Mouse (Mus musculus) lung, embryonic 16.5 days (tissue): ENCODE data around the gene Slc40a1. TPM values are rescaled to one million over a fixed set of nuclear protein-coding genes. Genes with fewer than 3 reads are reported as not detected.
A peak's percentile ranks its signal among the peaks of the same experiment; 100 is the strongest.

ENCODE experiments used
- ATAC-seq: fragments of 200-750 bp; cut with Nextera tagmentation; 2 replicates; pipeline ENCODE4 v1.8.0; 2017; ENCODE audit warnings: low read depth, mild to moderate bottlenecking, moderate library complexity
- H3K27ac ChIP-seq: fragments of 300-500 bp; sonication (generic); 2 replicates; pipeline ENCODE4 v1.5.1; 2014; ENCODE audit warnings: mild to moderate bottlenecking, control low read depth, low read length
- H3K27me3 ChIP-seq: fragments of 300-500 bp; sonication (generic); 2 replicates; pipeline ENCODE4 v1.6.1; 2014; ENCODE audit warnings: low read depth, low read length, mixed read lengths; ENCODE audit not compliant: control insufficient read depth, insufficient read depth
- H3K36me3 ChIP-seq: fragments of 300-500 bp; sonication (generic); 2 replicates; pipeline ENCODE4 v1.6.1; 2014; ENCODE audit warnings: low read length; ENCODE audit not compliant: control insufficient read depth, insufficient read depth
- H3K4me1 ChIP-seq: fragments of 300-500 bp; sonication (generic); replicated peaks from 2 replicates; pipeline ENCODE4 v1.6.1; 2014; ENCODE audit warnings: low read length, mixed read lengths; ENCODE audit not compliant: control insufficient read depth, insufficient read depth
- H3K4me2 ChIP-seq: fragments of 300-500 bp; sonication (generic); 2 replicates; pipeline ENCODE4 v1.6.1; 2014; ENCODE audit warnings: low read depth, low read length, control low read depth
- H3K4me3 ChIP-seq: fragments of 300-500 bp; sonication (generic); 2 replicates; pipeline ENCODE4 v1.5.1; 2014; ENCODE audit warnings: mild to moderate bottlenecking, low read length, control low read depth
- H3K9ac ChIP-seq: fragments of 300-500 bp; sonication (generic); 2 replicates; pipeline ENCODE4 v1.6.1; 2014; ENCODE audit warnings: low read length, control low read depth
- H3K9me3 ChIP-seq: fragments of 300-500 bp; sonication (generic); 2 replicates; pipeline ENCODE4 v1.6.1; 2016; ENCODE audit warnings: low read length; ENCODE audit not compliant: control insufficient read depth
- WGBS: fragments of 180-500 bp; shearing (Covaris S2); extraction: QIAGEN DNeasy Blood & Tissue Kit; methylation state at CpG from one replicate; pipeline ENCODE4 v1.1.7; 2014; 5-methylcytosine and 5-hydroxymethylcytosine counted together
- polyA plus RNA-seq: library from polyadenylated mRNA; unstranded; fragments of >200 nt; fragmentation: Nextera tagmentation; extraction: Ambion mirVana; gene quantifications from 2 replicates; pipeline ENCODE4 v1.2.1, GENCODE M21; 2015

Slc40a1 gene
- polyA plus RNA-seq, 1 experiment from 2014 or later = 41.3 TPM

- H3K9me3 ChIP-seq = no peaks in the 10 kb centered on the region
- no peaks in the 10 kb centered on the region for H3K36me3 ChIP-seq
- H3K4me3 ChIP-seq = no peak overlapping the region
- no peak overlapping the region for H3K9ac ChIP-seq
- 60% methylated on average over 2 of the region's 2 CpGs for WGBS
- no peak for ATAC-seq
- H3K27me3 ChIP-seq = peaks cover 8% of the 10 kb centered on the region; the same call in 1 of the 2 replicates
- H3K4me1 ChIP-seq = no peaks in the 10 kb centered on the region
- no peak overlapping the region for H3K27ac ChIP-seq
- H3K4me2 ChIP-seq = no peak overlapping the region
Observed at GRCm38 (mm10) chr1:45875640-45876039, 50.7 kb downstream of the Slc40a1 start.

GRCm38 (mm10) chr1:45873250-45873649 is 53.1 kb downstream of the Slc40a1 start:
- 68% methylated on average over 2 of the region's 2 CpGs for WGBS
- H3K27me3 ChIP-seq = peaks cover 16% of the 10 kb centered on the region
- no peak overlapping the region for H3K27ac ChIP-seq
- H3K36me3 ChIP-seq = no peaks in the 10 kb centered on the region
- no peak overlapping the region for H3K4me2 ChIP-seq
- no peaks in the 10 kb centered on the region for H3K9me3 ChIP-seq
- H3K4me3 ChIP-seq = no peak overlapping the region
- ATAC-seq = no peak
- H3K9ac ChIP-seq = no peak overlapping the region
- H3K4me1 ChIP-seq = peaks cover 6% of the 10 kb centered on the region

- Histone ChIP-seq H3K27ac (peak overlapping the region; percentile 36; the same call in 1 of the 2 replicates), H3K4me1 (peaks cover 30% of the 10 kb centered on the region)
- no peak for ATAC-seq
Observed at GRCm38 (mm10) chr1:45868479-45869137, 57.7 kb downstream of the Slc40a1 start.

GRCm38 (mm10) chr1:45868050-45868449 is 58.3 kb downstream of the Slc40a1 start:
- H3K9me3 ChIP-seq = no peaks in the 10 kb centered on the region; the same call in 1 of the 2 replicates
- H3K36me3 ChIP-seq = no peaks in the 10 kb centered on the region
- peaks cover 30% of the 10 kb centered on the region for H3K4me1 ChIP-seq
- H3K4me2 ChIP-seq = no peak overlapping the region
- peak; percentile 19; the same call in 1 of the 2 replicates for ATAC-seq
- no peak overlapping the region for H3K27ac ChIP-seq
- no peak overlapping the region for H3K4me3 ChIP-seq
- WGBS = 32% methylated on average over 1 of the region's 1 CpGs
- peaks cover 19% of the 10 kb centered on the region for H3K27me3 ChIP-seq
- H3K9ac ChIP-seq = no peak overlapping the region

More at GRCm38 (mm10) chr1:45868479-45869137, 57.7 kb downstream of the Slc40a1 start:
- H3K4me3 ChIP-seq = no peak overlapping the region
- H3K36me3 ChIP-seq = no peaks in the 10 kb centered on the region
- no peak overlapping the region for H3K9ac ChIP-seq
- no peaks in the 10 kb centered on the region for H3K9me3 ChIP-seq
- H3K4me2 ChIP-seq = no peak overlapping the region
- H3K27me3 ChIP-seq = peaks cover 18% of the 10 kb centered on the region
- 55% methylated on average over 3 of the region's 3 CpGs for WGBS

GRCm38 (mm10) chr1:45866288-45867018 is 59.9 kb downstream of the Slc40a1 start:
- Histone ChIP-seq H3K36me3 (no peaks in the 10 kb centered on the region), H3K4me1 (peaks cover 30% of the 10 kb centered on the region), H3K9ac (no peak overlapping the region), H3K9me3 (no peaks in the 10 kb centered on the region; the same call in 1 of the 2 replicates), H3K4me3 (no peak overlapping the region), H3K27ac (no peak overlapping the region), H3K27me3 (peaks cover 19% of the 10 kb centered on the region), H3K4me2 (no peak overlapping the region)
- ATAC-seq = peak; percentile 34; the same call in 1 of the 2 replicates
- 34% methylated on average over 3 of the region's 3 CpGs for WGBS

GRCm38 (mm10) chr1:45865727-45866126 is 60.6 kb downstream of the Slc40a1 start:
- no peak for ATAC-seq
- Histone ChIP-seq H3K27ac (no peak overlapping the region; the same call in 1 of the 2 replicates), H3K4me3 (no peak overlapping the region), H3K36me3 (no peaks in the 10 kb centered on the region), H3K9me3 (no peaks in the 10 kb centered on the region; the same call in 1 of the 2 replicates), H3K4me2 (no peak overlapping the region), H3K4me1 (peaks cover 30% of the 10 kb centered on the region), H3K9ac (no peak overlapping the region), H3K27me3 (peaks cover 15% of the 10 kb centered on the region)
- 46% methylated on average over 5 of the region's 5 CpGs for WGBS

GRCm38 (mm10) chr1:45865316-45865715 is 61.0 kb downstream of the Slc40a1 start:
- H3K4me1 ChIP-seq = peaks cover 30% of the 10 kb centered on the region
- no peaks in the 10 kb centered on the region; the same call in 1 of the 2 replicates for H3K9me3 ChIP-seq
- peaks cover 13% of the 10 kb centered on the region for H3K27me3 ChIP-seq
- WGBS = 32% methylated on average over 1 of the region's 1 CpGs
- H3K4me3 ChIP-seq = no peak overlapping the region
- 0 out of 2 replicates have a peak overlapping the region, but pooled peaks have one; percentile 20 for H3K27ac ChIP-seq
- no peaks in the 10 kb centered on the region for H3K36me3 ChIP-seq
- no peak for ATAC-seq
- H3K9ac ChIP-seq = no peak overlapping the region
- no peak overlapping the region for H3K4me2 ChIP-seq

GRCm38 (mm10) chr1:45864564-45865014 is 61.7 kb downstream of the Slc40a1 start:
- peaks cover 13% of the 10 kb centered on the region for H3K27me3 ChIP-seq
- H3K4me2 ChIP-seq = no peak overlapping the region
- H3K4me1 ChIP-seq = peaks cover 37% of the 10 kb centered on the region
- H3K36me3 ChIP-seq = no peaks in the 10 kb centered on the region
- ATAC-seq = peak; percentile 60
- no peak overlapping the region for H3K4me3 ChIP-seq
- H3K9ac ChIP-seq = no peak overlapping the region
- WGBS = 28% methylated on average over 4 of the region's 4 CpGs
- no peaks in the 10 kb centered on the region; the same call in 1 of the 2 replicates for H3K9me3 ChIP-seq
- peak overlapping the region; percentile 9; the same call in 1 of the 2 replicates for H3K27ac ChIP-seq

- no peak for ATAC-seq
- Histone ChIP-seq H3K9ac (no peak overlapping the region), H3K27ac (no peak overlapping the region), H3K9me3 (no peaks in the 10 kb centered on the region; the same call in 1 of the 2 replicates), H3K4me3 (no peak overlapping the region), H3K27me3 (peaks cover 8% of the 10 kb centered on the region), H3K36me3 (no peaks in the 10 kb centered on the region), H3K4me1 (peaks cover 34% of the 10 kb centered on the region), H3K4me2 (no peak overlapping the region)
- 87% methylated on average over 3 of the region's 3 CpGs for WGBS
Observed at GRCm38 (mm10) chr1:45863641-45864040, 62.7 kb downstream of the Slc40a1 start.
